Comparison of ENCODE assay signal across 22 mouse cellular contexts in the genomic region with DNA sequence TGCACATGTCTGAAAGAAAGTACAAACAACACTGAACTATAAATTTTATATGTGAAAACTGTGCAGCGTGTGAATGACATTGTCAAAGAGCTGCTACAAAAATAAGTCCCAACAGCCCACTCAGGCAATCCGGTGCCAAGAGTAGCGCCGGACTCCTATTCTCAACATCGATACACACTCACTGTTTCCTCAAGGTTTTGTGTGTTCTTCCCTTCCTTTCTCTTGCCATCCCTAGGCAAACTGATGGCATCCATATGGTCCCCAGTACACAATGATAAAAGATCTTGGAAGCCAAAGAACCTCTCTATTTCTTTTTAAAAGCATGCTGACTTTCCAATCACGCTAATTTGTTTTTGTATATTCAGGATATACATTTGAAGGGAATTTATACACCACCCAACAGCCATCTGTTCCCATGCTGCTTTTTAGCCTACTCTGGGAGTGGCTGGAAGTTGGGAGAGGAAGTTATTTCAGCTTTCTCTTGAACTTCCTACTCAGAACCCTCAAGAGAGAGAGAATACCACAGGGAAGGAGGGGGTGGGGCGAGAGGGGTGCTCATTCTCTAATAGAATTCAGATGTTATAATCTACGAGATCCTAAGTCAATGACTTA.
A peak's percentile ranks its signal among the peaks of the same experiment; 100 is the strongest.
DNase-seq lines count a peak whose midpoint lies in the region; ATAC-seq lines count a peak whose summit lies in the region.
"Had no signal": no experiment of that assay in that cellular context is flagged by ENCODE, and none has a peak within 500 bp of the region (broad histone marks: within the 10 kb centered on the region; RNA-seq: fewer than 3 reads in every experiment).

No protein-coding gene starts in this region.

- peak; percentile 30 for DNase-seq in left cerebral cortex, adult 11 months (ENCODE audit: low spot score)
- DNase-seq in left cerebral cortex, postnatal 4 days: no peak
- DNase-seq in left cerebral cortex, adult 18-20 months (ENCODE audit: low spot score in 2 of 2): peak; percentile 24 to 64
- peak; percentile 49 to 57 for DNase-seq in right cerebral cortex, adult 2 months (ENCODE audit: low spot score in 2 of 2)
- DNase-seq in adrenal gland, postnatal 36 days: no peak
- no peak for DNase-seq in Muller cell, postnatal 12 days (ENCODE audit: inconsistent ontology term)
- DNase-seq: cerebellum, postnatal 10 days; gastrocnemius, postnatal 14 days; heart, adult 18-20 months; heart, postnatal 4 days; lung, embryonic 14.5 days; lung, postnatal 36 days; spleen, adult 18-20 months; thymus, adult 18-20 months had no signal

- H3K4me1 ChIP-seq in heart, embryonic 11.5 days (ENCODE audit: control insufficient read depth, insufficient read depth, low read length): no peaks in the 10 kb centered on the region
- H3K4me1 ChIP-seq: embryonic facial prominence, embryonic 13.5 days; heart, embryonic 15.5 days; hindbrain, embryonic 15.5 days; intestine, embryonic 15.5 days; liver, embryonic 12.5 days; midbrain, embryonic 15.5 days had no signal

- H3K27me3 ChIP-seq in heart, embryonic 11.5 days (ENCODE audit: control insufficient read depth, insufficient read depth, low read length): no peaks in the 10 kb centered on the region
- H3K27me3 ChIP-seq: embryonic facial prominence, embryonic 13.5 days; heart, embryonic 15.5 days; hindbrain, embryonic 15.5 days; intestine, embryonic 15.5 days; liver, embryonic 12.5 days; midbrain, embryonic 15.5 days had no signal

- WGBS in heart, embryonic 11.5 days (ENCODE audit: insufficient replicate concordance): 82% methylated on average over 8 of the region's 8 CpGs

- intact Hi-C loops in left cerebral cortex, postnatal 4 days (cut with DNase I): no loop called here

- H3K27ac ChIP-seq in heart, embryonic 11.5 days (ENCODE audit: low read depth, low read length): no peak overlapping the region
- H3K27ac ChIP-seq: embryonic facial prominence, embryonic 13.5 days; heart, embryonic 15.5 days; hindbrain, embryonic 15.5 days; intestine, embryonic 15.5 days; liver, embryonic 12.5 days; midbrain, embryonic 15.5 days had no signal

- no peaks in the 10 kb centered on the region for H3K9me3 ChIP-seq in heart, embryonic 11.5 days (replicated peaks; ENCODE audit: control insufficient read depth, low read length)
- H3K9me3 ChIP-seq: embryonic facial prominence, embryonic 13.5 days; heart, embryonic 15.5 days; hindbrain, embryonic 15.5 days; intestine, embryonic 15.5 days; liver, embryonic 12.5 days; midbrain, embryonic 15.5 days had no signal

- no peaks in the 10 kb centered on the region for H3K36me3 ChIP-seq in heart, embryonic 11.5 days (ENCODE audit: control insufficient read depth, insufficient read depth, low read length)
- H3K36me3 ChIP-seq: embryonic facial prominence, embryonic 13.5 days; heart, embryonic 15.5 days; hindbrain, embryonic 15.5 days; intestine, embryonic 15.5 days; liver, embryonic 12.5 days; midbrain, embryonic 15.5 days had no signal

- no peak for ATAC-seq in heart, embryonic 11.5 days (replicated peaks; ENCODE audit: insufficient number of reproducible peaks, low FRiP score, low TSS enrichment)
- ATAC-seq: intestine, embryonic 15.5 days; liver, embryonic 12.5 days; midbrain, embryonic 15.5 days had no signal

- no peak overlapping the region for H3K4me2 ChIP-seq in heart, embryonic 11.5 days
- H3K4me2 ChIP-seq: embryonic facial prominence, embryonic 13.5 days; heart, embryonic 15.5 days; hindbrain, embryonic 15.5 days; intestine, embryonic 15.5 days; liver, embryonic 12.5 days; lung, embryonic 14.5 days; midbrain, embryonic 15.5 days had no signal

- H3K4me3 ChIP-seq in heart, embryonic 11.5 days (ENCODE audit: low read depth, low read length): no peak overlapping the region
- H3K4me3 ChIP-seq: embryonic facial prominence, embryonic 13.5 days; heart, embryonic 15.5 days; hindbrain, embryonic 15.5 days; intestine, embryonic 15.5 days; liver, embryonic 12.5 days; midbrain, embryonic 15.5 days; myocyte had no signal

- H3K9ac ChIP-seq in heart, embryonic 11.5 days (ENCODE audit: low read depth, low read length): no peak overlapping the region
- H3K9ac ChIP-seq: embryonic facial prominence, embryonic 13.5 days; heart, embryonic 15.5 days; hindbrain, embryonic 15.5 days; intestine, embryonic 15.5 days; liver, embryonic 12.5 days; lung, embryonic 14.5 days; midbrain, embryonic 15.5 days had no signal

Comparison
In these comparisons a context has a peak if more than half of its experiments do, and no peak if none do; other contexts are left out.
1. DNase-seq: peak in left cerebral cortex, adult 11 months (single experiment), left cerebral cortex, adult 18-20 months (2 of 2) and right cerebral cortex, adult 2 months (2 of 2); none in left cerebral cortex, postnatal 4 days (single experiment), adrenal gland, postnatal 36 days (0 of 2) and Muller cell, postnatal 12 days (single experiment).